Mouse (Mus musculus) adrenal gland, adult 2 months (tissue): Measurements from ENCODE around the gene Zfand2b. TPM values are rescaled to one million over a fixed set of nuclear protein-coding genes. Genes with fewer than 3 reads are reported as not detected.

ENCODE experiments used
- DNase-seq: peaks from one replicate; pipeline ENCODE4 v3.0.0; 2021
- long read RNA-seq: library from polyadenylated mRNA; stranded (forward); transcript quantifications from one replicate; pipeline ENCODE4 v2.0.0, GENCODE M21; 2021
- polyA plus RNA-seq: library from polyadenylated mRNA; depleted of rRNA; stranded (reverse); fragments of >200 nt; gene quantifications from 2 replicates; pipeline ENCODE4 v1.2.3, GENCODE M21; 2012; rRNA removed
- total RNA-seq, 2 experiments: library from RNA; stranded (reverse); gene quantifications; 2 replicates each; pipeline ENCODE4 v1.2.3; 2021

Zfand2b gene
- total RNA-seq (10 to 100 TPM; 33.1 to 36.8 TPM), polyA plus RNA-seq (63.1 and 68.5 TPM in 2 replicates)
- long read RNA-seq, transcript Zfand2b-204 (10 exons, 1,206 nt) = major isoform, 15 of 41 reads
- long read RNA-seq, transcript Zfand2b-201 (9 exons, 1,316 nt) = minor isoform, 5 of 41 reads
- long read RNA-seq, partial matches to known transcripts = 8 of 41 reads
- long read RNA-seq, other reads (novel, unspliced or antisense) = 13 of 41 reads

DNA sequence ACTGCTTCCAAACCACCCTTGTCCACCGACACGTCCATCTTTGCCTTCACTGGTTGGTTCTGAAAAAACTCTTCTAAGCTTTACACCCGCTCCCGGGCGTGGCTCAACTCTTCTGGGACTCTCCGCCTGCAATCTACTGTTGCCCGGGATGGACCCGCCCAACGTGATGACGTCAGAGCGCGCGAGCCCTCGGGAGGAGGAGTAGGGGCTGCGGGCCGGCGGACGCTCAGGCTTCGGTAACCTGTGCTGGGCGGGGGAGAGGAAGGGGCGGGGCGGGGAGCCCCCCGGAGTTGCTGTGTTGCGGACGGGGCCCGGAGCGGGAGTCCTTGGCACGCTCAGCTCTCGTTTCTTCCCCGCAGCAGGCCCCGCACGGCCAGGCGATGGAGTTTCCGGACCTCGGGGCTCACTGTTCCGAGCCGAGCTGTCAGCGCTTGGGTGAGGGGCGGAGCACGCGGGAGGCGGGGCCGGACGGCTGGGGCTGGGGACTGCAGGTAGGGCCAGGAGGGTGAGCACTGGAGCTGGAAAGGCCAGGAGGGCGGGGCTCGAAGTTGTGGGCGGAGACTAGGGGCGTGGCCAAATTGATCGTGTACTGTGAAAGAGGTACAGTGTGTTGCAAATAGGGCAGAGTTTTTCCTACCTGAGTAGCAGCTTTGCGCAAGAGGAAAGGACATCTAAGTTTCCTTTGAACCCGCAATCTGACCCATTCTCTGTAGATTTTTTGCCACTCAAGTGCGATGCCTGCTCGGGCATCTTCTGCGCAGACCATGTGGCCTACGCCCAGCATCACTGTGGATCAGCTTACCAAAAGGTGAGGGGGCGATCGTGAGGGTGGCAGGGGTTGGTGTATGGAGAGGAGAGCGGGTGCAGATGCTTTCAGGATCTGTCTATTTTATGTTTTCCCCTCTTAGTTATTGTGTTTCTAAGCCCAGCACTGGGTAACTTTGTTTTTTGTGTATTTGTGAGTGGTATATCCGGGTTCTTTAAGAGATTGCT is at the start of gene Zfand2b:
Zfand2b (plus strand) TSS at position 175 of the 993 bp plus-strand sequence.
- peak; percentile 98 for DNase-seq

DNA sequence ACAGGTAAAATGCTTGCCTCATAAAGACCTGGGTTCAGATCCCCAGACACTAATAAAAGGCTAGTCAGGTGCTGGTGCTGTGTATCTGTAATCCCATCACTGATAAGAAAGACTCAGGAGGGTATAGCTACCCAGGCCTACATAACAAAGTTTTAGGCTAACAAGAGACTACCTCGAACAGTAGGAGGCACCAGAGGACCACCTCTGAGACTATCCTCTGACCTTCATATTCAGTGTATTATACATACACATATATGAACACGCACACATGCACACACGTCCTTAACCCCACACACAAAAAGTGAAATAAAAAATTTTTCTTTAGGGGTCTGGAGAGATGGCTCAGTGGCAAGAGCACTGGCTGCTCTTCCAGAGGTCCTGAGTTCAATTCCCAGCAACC is 46.2 kb upstream of the Zfand2b start:
- DNase-seq = no peak

DNA sequence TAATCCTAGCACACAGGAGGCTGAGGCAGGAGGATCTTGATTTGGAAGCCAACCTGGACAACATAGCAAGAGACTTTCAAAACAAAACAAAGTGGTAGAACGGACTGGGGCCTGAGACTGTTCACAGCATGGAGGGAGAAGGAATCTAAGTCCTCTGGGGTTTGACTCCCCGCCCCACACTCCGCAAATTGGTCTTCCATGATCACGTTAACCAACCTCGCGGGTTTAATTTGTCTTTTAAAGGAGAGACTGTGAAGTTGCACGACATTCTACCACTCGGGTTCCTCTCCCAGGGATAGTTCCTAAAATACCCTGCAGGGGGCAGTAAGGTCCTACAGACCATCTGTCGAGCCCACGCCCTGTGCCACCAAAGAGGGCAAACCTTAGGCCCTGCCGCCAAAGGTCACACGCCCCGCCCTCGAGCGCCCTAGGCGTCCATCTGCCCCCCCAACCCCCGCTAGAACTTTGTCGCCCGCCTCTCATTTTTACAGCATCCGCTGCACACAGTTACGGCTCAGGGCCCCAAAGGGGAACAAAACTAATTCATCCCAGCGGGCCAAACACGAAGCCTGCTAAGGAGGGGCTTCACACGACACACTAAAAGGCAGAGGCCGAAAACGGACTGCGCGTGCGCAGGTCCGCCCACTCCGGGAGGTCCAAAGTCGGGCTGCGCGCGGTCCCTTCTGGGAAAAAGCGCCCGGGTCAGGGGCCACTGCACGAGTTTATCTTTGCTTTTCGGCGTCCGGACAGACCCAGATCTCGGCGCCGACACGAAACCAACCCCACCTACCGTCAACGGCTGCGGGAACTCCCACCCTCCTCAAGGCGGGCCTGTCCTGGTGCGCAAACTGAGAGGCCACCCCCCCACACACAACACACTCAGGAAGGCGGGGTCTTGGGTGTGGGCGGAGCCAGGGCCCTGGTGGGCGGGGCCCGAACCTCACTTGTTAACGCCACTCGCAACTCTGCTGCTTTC is 43.8 kb upstream of the Zfand2b start, which contains the start of gene Nhej1:
Nhej1 (minus strand) TSS at position 855 of the 976 bp plus-strand sequence.
- DNase-seq = peak; percentile 95

GRCm38 (mm10) chr1:75125418-75125817 is 43.0 kb upstream of the Zfand2b start:
- DNase-seq = no peak

GRCm38 (mm10) chr1:75128641-75129040 is 39.8 kb upstream of the Zfand2b start:
- no peak for DNase-seq

- no peak for DNase-seq
Observed at GRCm38 (mm10) chr1:75133421-75134207, 34.8 kb upstream of the Zfand2b start, which contains the start of gene Slc23a3. Gene Slc23a3, minus strand, starts transcription at chr1:75133890.

GRCm38 (mm10) chr1:75136293-75136692 is 32.2 kb upstream of the Zfand2b start:
- no peak for DNase-seq

- DNase-seq = no peak
Observed at GRCm38 (mm10) chr1:75136730-75137129, 31.7 kb upstream of the Zfand2b start.

- DNase-seq = no peak
Observed at GRCm38 (mm10) chr1:75138448-75138847, 30.0 kb upstream of the Zfand2b start.

DNA sequence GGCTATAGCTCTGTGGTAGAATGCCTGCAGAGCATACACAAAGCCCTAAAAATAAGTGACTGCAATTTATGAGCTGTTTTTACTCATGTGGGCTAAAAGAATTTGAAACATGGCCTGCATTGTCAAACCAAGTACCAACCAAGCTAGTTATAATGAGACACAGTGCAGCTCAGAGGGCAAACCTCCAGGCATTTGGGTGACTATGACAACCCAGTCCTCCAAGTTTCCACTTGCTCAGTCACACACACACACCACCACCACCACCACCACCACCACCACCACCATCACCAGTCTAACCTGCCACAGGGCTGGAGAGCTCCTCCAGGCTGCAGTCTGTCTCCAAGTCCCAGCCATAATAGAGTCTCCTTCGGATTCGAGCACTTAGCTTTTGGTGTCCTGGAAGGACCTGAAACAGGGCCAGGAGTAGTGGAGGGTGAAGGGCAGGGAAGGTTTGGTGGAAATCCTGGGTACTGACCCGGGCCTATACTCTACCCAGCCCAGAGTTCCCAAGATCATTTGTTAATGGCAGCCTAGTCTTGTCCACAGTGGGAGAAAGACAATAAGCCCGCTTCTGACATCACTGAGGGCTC is 27.8 kb upstream of the Zfand2b start:
- peak; percentile 19 for DNase-seq

DNA sequence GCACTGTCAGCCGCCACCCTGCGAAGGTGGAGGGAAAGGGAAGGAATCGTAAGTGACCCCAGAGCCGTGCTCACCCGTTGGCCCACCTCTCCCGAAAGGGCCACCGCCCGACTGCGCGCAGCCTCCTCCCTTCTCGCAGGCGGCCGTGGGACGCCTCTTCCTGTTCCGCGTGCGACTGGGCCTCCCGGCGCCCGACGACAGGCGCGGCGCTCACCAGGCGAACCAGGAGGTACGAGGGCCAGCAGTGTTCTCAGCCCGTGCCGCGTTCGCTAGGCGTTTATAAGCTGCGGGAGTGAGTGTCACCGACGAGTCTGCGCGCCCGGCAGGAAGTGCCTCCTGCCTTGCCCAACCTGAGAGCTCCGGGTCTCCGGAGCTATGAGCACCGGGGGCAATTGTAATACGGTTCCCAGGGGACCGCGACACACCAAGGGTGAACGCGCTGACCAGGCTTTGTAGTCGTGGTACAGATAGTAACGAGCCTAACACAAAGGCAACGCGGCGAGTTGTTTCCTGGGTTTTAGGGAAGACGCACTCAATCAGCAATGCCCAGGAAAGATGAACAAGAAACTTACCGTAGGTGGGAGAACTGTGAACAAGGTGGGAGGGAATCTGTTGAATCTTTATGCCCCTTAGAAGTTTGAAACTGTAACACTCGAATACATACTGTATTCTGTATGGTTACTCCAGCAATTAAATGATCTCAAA is 26.8 kb upstream of the Zfand2b start:
- peak; percentile 86 for DNase-seq

GRCm38 (mm10) chr1:75142301-75143261 is 25.9 kb upstream of the Zfand2b start, which contains the start of the genes Cnppd1 and Retreg2:
Gene Cnppd1, minus strand, starts transcription at chr1:75142711.
Gene Retreg2, plus strand, starts transcription at chr1:75142778.
- DNase-seq = peak; percentile 98

GRCm38 (mm10) chr1:75145589-75145988 is 22.9 kb upstream of the Zfand2b start:
- DNase-seq = no peak

GRCm38 (mm10) chr1:75147411-75148135 is 20.9 kb upstream of the Zfand2b start:
- DNase-seq = no peak

- DNase-seq = no peak
Observed at GRCm38 (mm10) chr1:75148727-75149126, 19.7 kb upstream of the Zfand2b start.

DNA sequence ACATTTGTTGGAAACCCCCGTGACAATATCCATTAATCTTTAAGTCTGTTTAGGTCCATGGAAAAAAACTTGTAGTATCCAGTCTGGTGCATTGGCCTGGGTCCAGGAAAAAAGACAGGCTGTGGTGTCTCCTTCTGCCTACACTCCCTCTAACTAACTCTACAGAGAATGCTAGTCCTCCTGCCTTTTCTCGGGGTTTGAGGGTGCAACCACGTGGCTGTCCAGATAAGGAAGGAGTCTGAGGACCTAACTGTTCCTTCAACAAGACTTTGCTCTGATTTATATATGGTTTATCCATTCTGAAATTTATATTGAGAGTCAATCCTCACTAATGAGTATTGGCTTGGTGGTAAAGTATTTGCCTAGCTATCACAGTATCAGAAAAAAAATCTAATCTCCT is 12.6 kb upstream of the Zfand2b start:
- no peak for DNase-seq

DNA sequence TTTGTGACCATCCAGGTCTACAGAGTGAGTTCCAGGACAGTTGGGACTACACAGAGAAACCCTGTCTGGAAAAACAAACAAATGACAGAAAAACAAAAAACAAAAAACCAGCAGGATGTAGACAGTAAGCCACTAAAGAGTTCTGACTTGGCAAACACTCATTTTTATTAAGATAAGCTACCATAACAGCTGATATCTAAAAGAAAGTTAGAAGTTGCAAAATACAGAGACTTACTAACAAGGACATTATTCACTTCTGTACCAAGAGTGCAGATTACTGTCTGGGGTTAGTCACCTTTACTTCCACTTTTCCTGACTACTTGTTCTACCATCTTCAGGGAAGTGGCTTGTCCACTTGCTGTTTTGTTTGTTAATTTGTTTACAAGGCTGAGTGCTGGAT is 9.5 kb upstream of the Zfand2b start:
- no peak for DNase-seq
